Mouse (Mus musculus): Measurements from ENCODE around the gene Tspan4.

Gene Tspan4

DNA sequence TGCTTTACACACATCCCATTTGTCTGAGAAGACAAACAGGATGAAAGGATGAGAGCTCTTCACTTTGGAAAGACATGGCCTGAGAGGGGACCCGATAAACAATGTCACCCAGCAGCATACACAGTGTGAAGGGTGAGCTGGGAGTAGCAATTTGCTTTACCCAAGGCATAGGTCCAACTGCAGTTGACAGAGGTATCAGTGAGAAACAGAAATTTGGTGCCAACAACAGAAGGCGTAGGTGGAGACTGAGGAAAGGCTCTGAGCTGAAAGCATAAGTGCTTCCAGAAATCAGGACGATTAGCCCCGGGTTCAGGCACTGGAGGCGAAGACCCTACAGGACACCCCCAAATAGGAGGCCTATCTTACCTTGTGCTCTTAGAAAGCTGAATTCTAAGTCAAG lies 35.2 kb downstream of the Tspan4 start:
- DNase-seq = peak; percentile 59 to 71

- DNase-seq = peak; percentile 71
Observed at GRCm38 (mm10) chr7:141510681-141511191, 35.7 kb downstream of the Tspan4 start.

GRCm38 (mm10) chr7:141517638-141518037 lies 42.6 kb downstream of the Tspan4 start:
- no peak for DNase-seq

DNA sequence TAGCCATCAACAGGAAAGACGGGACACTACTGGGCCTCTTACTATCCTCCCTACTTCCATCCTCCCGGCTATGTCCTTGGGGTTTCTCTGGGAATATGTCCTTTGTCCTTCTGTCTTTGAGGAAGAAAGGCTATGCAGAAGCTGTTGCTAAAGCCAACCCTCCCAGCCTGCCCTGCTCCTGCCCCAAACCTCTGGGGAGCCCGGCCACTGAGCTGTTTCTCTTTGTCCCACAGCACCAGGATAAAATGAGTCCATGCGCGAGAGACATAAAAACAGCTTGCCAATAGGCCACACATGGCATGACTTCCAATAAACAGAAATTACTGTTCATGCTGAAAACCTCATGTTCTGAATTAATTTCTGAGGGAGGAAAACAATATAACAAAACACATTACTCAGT lies 43.3 kb downstream of the Tspan4 start:
- no peak for DNase-seq

DNA sequence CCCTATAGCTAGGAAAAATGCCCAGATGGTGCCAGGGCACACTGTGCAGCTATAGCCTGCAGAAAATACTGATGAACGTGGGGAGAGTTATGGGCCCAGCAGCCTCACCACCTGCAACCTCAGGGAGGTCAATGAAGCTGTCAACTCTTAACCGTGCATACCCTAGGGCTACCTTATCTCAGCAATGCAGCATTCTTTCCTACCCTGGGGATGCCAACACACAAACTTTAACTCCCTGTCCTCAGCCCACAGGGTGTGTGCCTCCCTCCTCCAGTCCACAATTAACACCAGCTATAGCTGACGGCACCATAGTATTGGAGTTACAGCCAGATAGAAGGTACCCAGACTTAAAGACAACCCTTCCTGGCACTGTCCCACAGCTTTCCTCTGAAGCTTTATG lies 43.9 kb downstream of the Tspan4 start:
- DNase-seq = no peak

GRCm38 (mm10) chr7:141519795-141520194 lies 44.8 kb downstream of the Tspan4 start:
- DNase-seq = no peak

DNA sequence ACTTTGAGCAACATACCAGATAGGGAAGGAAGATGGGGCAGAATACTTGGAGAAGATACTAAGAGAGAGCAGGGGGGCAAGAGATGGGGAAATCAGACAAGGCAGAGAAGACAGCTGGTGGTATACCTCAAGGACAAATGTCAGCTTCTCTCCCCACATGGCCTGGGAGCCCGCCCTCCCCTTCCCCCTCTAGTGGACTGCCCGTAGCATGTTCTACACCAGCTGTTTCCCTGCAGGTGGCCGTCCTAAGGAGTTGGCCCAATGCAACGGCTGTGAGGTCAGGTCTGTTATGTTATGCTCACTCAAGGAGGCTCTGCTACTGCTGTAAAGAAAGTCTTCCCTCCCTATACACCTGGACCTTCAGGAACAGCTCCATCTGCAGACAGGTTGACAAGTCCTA lies 48.0 kb downstream of the Tspan4 start:
- DNase-seq = peak in 1 of 2 experiments; percentile 29

DNA sequence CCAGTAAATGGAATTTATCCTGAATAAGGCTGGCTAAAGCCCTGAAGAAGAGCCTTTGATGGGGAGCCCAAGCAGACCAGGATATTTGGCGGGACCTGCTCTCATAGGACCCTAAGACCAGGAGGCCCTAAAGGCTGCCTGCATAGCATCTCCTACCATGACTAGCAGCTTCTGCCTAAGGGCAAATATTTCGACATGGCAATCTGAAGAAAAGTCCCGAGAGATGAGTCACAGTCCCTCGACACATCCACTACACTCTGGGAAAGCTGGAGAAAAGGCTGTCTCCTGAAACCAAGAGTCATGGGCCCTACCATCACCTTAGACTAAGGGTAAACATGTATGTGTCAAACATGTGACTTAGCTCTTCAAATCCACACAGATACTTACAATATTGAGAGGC lies 49.2 kb downstream of the Tspan4 start:
- DNase-seq = no peak

DNA sequence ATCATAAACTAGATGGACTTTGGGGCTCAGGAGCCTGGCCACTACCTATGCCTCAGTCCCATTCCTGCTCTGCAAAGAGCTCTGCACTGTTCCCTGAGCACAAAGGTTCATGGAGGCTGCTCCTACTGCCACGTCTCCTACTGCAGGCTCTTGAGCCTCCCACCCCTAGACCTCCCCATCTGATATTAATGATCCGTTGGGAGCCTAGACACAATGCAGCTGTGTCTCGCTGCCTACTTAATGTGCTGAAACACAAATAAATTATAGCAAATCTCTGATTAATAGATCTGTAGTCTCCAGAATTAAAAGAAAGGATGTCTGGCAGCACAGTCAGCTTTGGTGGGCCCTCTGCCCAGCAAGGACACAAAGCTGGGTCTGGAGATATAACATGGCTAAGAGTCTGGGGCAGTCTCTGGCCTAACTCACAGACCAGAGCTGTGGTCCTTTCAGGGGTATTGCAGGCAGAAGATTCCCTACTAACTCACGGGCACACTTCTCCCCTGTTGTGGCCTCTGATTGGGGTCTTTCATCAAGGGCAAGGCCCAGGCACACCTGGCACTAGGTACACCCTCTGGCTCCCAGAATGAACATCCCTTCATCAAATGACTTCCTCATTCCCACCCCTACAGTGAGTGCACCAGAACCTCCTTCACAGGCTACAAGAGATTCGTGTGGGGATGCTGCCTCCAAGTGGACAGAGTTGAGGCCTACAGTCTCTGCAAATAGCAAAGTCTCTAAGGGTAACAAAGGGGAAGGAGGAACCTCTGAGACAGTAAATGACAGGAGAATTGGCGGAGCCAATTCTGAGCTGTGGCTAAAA lies 49.9 kb downstream of the Tspan4 start:
- DNase-seq = peak; percentile 87 to 88

GRCm38 (mm10) chr7:141525580-141525925 lies 50.5 kb downstream of the Tspan4 start:
- DNase-seq = no peak

DNA sequence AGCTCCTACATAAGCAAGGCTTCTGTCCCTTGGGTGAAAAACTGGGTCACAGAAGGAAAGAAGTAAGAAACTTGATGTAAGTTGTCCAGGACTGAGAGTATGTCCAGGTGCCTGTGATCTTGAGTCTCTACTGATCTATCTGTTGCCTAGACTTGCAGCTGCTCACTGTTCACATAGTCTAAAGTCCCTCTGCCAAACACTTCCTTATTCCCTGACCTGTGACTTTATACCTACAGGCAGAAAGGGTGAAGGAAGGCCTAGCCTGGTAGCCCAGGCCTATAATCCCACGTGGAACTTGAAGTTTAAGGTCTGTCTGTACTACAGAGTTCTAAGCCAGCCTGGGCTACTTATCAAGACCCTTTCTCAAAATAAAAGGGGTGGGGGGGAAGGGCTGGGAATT lies 60.5 kb downstream of the Tspan4 start:
- no peak for DNase-seq

GRCm38 (mm10) chr7:141538852-141539555 lies 64.0 kb downstream of the Tspan4 start:
- DNase-seq = peak in 1 of 2 experiments; percentile 26

GRCm38 (mm10) chr7:141539556-141540311 lies 64.7 kb downstream of the Tspan4 start, which contains the start of gene Chid1:
Gene Chid1, minus strand, starts transcription at chr7:141539857.
- peak; percentile 99 for DNase-seq

DNA sequence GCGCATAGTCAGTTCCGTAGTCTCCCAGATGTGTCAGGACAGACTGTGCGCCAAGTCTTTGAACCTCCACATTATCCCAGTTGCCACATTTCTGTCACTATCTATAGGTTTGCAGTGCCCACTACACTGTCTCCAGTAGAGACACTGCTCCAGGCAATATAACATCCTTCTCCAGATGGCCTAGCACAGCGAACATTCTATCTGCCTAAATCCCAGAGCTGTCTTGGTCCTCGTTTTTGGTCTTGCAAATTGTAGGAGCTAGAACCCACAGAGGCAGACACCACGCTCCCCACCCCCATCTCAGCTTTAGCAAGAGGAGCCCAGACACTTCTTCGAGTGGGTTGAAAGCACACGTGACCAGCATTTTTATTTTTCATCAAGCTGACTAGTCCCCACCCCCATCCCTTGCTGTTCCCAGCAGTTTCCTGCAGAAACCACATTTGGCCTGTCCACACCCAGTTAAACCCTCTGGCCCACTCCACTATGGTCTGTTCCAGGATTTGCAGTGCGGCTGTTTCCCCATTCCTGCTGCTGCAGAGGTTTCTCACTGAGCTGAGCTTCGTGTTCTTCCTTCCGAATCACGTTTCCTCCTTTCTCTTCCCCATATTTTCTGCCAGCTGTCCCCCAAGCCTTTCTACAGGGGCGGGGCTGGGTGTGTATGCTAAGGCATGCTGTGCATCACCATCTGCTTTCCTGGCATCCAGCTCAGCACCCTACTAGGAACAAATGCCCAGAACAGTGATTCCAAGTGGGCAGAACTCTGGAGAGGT lies 65.5 kb downstream of the Tspan4 start:
- DNase-seq = peak; percentile 92 to 93

- DNase-seq = no peak
Observed at GRCm38 (mm10) chr7:141541681-141542080, 66.6 kb downstream of the Tspan4 start.

GRCm38 (mm10) chr7:141542588-141542987 lies 67.5 kb downstream of the Tspan4 start:
- DNase-seq = peak in 1 of 2 experiments; percentile 35

Measured in cerebellum, adult 18-20 months (tissue).